Mouse (Mus musculus) telencephalon, adult 2 months (tissue): ENCODE measurements around the gene Arid5b.

Source experiments
- DNase-seq: peaks from one replicate; pipeline ENCODE4 v3.0.0-alpha.2; 2011; ENCODE audit warnings: low read depth, low spot score

Arid5b gene

DNA sequence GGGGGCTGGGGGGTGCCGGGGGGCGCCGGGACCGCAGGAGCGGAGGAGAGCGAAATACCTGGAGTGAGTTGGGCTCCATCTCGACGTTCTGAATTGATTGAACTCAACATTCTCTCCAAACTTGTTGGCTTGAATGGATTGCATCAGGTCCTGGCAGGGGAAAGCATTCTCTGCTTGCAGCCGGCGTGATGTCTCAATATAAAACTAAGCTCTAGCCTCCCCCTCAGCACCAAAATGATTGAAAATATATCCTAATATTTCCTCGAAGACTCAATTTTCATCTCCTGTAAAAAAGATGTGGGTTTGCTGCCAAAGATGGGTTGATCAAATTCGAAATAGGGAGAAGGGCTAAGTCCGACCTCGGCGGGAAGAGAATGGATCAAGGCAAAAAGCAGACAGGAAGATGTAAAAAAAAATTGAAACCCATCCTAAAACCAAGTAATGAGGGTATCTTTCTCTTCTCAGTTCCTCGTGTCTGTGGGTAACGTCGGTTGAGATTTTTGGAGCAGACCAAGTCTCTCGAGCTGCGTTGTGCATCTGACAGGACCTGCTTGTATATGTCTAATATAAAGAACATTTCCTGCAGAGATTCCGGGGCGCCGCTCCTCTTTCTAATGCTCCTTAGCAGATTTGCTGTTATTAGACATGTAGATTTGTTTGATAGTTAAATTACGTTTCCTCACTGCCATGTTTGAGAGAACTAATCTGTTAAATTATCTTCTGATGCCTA, at the start of gene Arid5b:
Gene Arid5b (minus strand): TSS at position 109 of the 730 bp plus-strand sequence.
- DNase-seq = peak; percentile 79

DNA sequence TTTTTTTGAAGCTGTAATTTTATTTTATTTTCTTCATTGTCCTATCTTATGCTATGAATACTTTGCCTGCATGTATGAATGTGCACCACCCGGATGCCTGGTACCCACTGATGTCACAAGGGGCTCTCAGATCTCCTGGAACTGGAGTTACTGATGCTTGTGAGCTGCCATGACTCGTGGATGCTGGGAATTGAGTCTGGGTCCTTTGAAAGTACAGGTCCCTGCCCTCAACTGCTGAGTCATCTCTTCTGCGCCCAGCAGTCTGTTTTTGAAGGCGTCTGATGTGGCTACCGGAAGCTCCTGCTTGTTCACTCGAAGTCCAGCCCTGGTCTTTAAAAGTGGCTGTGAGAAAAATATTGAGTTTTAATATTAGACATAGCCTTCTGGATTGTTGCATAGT, 46.8 kb upstream of the Arid5b start:
- no peak for DNase-seq

DNA sequence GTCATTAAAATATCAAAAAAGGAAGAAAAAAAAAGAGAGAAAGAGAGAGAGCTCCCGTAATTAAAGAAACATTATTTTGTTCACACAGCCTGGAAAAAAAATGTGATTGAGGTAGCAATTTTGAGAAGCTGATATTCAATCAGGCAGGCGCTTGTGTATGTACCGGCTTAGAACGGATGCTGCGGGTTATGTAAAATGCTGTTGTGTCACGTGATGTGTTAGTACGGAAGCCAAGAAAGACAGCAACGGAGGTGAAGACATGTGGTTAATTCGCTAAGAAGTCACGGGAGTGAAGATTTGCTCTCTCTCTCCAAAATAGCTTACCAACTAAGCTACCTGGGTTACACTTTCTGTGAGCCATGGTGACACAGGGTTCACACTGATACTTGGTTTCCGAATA, 45.5 kb upstream of the Arid5b start:
- peak; percentile 58 for DNase-seq

DNA sequence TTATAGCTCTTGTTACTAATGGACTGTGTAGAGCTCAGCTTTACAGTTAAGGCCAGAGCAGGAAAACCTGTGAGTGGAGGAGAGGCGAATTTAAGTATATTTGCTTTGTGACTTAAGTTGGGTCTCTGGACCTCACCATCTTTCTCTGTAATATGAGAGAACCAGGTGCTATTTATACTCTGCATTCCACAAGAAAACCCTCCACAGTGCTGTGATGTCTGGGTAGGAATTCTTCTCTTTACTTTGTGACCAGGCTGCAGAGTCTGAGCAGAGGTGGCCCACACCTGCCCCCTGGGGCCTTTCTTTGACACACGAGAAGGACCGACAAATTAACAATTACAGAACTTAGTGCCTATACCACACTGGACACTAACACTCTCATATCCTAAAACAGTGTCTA, 44.6 kb upstream of the Arid5b start:
- no peak for DNase-seq

DNA sequence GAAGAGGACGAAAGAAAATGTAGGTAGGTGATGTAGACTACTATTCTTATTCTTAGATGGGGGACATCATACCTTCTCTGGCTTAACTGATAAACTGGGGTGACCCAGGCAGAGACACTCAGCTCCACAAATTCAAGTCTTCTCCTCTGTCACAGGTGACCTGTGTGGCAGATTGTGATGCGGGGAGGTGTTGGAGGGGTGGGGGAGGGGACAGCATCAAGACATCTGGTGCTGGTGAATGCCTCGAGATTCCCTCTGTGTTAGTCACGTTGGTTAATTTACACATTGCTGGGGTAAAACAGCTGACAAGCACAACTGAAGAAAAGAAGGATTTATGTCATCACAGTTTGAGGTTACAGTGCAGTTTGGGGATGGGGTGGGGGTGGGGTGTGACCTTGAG, 42.4 kb upstream of the Arid5b start:
- no peak for DNase-seq

DNA sequence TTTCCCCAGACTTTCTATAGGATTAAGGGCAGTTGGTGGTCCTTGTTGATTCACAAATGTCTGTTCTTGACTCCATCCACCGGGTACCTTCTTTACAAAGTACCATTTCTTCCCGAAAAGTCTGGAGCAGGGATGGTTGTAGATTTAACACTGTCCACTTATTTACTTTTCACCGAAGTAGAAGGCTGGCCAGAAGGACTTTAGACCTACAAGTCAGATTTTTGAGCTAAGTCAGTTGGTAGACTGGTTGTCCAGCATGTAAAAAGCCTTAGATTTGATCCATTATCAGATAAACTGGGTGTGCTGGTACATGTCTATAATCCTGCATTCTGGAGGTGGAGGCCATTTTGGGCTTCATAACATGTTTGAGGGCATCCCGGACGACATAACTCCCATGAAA, 42.0 kb upstream of the Arid5b start:
- no peak for DNase-seq

DNA sequence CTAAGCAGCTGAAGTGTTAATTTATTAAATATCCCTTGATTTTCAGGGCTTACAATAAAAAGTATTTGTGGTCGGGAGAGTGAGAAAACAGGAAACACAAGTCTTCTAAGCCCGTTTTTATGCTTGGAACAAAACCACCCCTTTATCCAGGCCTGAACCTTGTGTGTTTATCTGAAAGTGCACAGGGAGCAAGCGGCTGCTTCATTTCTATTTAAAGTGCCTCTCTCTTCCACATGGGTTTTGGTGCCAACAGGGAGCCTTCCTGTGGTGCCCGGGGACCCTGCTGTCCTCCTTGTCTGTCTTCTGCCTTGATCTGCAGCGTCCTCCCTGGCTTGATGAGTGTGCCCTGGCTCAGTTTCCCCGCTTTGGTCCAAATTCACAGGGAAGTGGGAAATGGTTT, 40.9 kb upstream of the Arid5b start:
- DNase-seq = no peak

DNA sequence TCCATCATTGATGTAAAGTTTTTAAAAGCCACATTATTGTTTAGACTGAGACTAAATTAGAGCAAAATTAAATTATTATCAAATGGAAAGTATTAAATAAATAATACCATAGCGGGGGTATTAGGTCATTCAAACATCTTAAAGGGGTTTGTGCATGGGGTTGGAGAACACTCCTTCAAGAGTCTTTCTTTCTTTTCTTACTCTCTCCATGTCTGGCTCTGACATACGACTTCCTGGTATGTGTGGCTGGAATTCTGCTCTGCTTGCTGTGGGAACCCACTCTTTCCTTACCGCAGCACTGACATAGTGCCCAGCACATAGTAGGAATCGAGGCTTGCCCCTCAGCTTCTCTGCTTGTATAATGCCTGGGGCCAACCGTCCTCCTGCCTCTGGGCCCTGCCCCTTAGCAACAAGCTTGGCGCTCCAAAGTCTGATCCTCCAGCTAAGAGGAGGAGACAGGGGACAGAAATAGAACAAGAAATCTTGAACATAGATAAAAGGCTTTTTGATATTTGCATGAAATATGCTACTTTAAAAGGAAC, 40.0 kb upstream of the Arid5b start:
- DNase-seq = no peak

DNA sequence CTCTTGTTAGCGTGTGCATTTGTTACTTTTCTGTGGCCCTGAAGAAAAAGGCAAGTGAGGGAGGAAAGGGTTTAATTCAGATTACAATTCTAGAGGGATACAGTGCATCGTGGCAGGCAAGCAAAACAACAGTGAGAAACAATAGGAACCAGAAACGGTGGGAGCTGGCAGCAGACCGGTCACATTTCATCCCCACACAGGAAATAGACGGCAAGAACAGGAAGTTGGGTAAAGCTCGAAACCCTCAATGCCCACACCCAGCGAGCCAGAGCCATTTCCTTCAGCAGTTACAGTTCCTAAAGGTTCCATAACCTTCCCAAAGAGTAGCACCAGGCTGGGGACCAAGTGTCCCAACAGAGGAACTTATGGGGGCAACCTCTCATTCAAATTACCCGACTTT, 34.2 kb upstream of the Arid5b start:
- no peak for DNase-seq

DNA sequence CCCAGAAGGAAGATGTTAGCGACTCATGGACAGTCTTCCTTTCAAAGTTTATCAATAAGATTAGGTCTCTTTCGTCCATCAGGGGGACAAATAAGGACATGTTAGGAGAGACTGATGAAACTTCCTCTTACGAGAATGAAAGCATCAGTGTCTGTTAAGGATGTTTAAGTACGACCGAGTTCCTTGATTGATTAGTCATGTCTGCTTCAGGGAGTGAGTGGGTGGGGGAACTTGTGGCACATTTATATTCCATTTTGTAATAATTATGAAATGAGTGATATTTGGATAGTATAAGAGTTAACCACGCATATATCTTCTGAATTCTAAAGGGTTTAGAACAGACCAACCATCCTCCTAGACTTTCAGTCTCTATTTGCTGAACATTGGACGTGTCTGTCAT, 22.5 kb upstream of the Arid5b start:
- DNase-seq = no peak

DNA sequence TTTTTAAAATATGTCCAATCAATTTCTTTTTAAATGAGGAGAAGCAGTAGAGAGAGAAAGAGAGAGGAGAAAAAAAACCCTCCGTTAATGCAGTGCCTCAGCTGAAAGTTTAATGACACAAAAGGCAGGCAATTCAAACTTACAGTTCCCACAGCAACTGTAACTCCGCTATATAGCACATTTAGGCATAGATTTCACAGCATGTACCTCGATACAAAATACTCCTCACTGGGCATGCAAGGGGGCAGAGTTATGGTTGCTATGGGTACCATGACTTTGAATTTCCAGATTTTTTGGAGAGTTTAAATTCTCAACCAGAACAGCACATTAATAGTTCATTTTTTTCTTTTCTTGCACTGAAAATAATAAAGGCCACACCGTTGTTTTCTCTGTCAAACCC, 10.9 kb upstream of the Arid5b start:
- DNase-seq = no peak

DNA sequence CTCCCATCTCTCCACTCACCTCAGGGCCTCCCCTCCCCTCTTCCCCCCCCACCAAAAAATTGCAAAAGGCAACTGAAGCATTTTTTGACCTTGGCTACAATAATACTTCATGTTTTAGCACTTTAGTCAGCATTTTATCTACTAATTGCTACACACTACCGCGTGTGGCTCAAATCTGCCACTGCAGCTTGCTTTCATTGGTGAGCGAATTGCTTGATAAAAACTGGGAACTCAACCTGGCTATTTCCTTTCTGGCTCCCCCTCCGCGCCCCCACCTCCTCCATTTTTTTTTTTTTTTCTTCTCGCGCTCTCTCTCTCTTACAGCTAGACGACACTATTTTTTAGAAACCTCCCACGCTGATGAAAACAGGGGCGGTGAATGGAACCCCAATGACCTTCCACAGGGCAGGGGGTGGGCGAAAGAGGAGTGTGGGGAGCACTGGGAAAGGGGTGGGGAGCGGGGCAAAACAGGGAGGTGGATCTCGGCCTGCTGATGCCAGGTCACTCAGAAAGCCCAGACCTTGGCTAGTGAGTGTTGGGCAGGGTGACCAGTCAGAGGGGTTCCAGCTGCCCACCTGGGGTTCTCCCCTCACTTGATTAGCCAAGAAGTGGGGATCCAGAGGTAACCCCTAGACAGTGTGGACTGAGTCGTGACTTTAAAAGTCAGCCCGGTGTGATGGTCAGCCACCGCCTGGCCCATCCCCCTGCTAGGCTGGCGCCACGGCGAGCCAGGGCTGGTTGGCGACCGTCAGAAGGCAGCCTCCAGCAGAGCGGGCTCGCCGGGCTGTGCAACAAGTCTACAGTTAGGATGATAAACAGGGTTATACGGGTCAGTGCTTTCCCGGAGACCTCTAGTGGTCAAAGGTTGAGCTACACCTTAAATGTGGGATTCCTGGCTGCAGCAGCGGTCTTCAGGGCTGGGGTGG, 4.2 kb upstream of the Arid5b start:
- DNase-seq = no peak

DNA sequence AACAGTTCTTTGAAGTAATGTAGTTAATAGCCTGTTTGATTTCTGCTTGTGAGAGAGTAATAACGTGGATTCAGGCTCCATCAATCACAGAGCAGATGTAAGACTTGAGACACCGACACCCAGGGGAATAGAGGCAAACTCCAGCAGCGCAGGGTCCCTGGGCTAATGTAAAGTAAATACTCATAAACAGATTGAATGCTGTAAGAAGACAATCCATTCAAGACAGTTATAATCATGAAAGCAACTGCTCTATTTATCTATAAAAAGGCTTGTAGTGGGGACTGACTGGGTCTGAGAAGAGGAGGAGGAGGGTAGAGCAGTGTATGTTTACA, 3.2 kb upstream of the Arid5b start:
- DNase-seq = no peak

DNA sequence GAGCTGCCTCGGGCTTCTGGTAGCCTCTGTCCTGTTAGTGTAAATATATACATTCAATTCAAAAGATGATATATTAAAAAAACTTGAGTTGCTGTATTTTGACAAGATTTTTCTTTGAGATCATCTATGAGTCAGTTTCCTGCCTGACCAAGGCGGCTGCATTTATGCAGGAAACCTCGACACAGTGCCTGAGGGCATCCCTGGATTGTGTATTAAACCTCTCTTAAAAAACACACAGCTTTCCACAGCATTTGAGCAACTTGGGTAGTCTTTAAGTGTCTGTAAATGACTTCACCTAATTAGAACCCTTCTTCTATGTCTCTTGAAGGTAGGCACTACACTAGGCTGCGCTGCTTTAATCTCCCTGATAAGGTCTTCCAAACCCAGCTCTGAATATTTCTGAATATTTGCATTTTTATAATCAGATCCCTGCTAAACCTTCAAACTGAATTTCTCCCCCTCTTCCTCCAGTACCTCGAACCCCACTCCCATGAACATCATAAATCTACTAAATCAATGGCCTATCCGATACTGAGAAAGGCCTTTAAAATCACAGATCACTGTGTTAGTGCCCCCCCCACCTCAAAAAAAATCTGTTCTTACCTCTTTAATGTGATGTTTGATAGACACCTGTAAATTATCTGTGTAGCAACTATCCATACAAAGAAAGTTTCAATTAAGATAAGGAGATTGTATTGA, 2.7 kb upstream of the Arid5b start:
- no peak for DNase-seq

DNA sequence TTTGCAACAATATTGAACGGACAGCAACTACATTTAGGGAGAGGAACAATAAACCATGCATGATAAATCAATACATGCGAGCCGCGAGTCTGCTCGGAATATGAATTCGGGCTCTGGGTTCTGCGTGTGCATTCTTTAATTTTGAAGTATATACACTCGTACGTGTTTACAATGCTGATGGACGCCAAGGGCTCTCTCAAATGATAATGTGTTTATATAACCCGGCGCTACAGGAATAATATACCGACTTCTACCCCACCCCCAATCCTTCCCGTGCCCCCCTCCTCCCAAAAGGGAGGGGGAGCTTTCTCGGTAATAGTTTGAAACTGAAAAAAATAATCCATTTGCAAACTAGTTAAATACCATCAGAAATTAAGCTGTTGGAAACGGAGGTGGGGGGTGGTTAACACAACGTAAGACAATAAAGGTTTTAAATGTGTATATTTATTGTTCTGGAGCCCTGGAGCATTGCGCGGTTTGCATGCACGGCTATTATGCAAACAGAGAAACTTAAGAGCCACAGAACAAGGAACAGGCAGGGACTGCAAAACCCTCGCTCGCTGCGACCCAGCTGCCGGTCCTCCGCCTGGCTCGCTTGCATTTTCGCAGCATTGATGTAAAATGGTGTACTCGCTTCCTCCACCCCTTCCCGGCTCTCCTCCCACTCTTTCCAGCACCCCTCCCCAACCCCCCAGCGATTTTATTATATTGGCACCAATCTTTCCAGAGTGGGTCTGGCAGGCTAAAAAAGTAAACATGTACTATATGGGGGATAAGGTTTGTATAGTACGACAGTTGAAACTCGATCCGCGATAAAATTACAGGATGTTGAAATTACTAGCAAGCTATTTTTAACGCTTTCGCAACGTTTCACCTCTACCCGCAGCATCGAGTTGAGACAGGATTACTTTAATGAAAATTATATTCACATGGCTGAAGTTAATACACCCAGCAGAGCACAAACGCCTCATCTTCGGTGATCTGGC, 1.3 kb upstream of the Arid5b start:
- peak; percentile 71 for DNase-seq

DNA sequence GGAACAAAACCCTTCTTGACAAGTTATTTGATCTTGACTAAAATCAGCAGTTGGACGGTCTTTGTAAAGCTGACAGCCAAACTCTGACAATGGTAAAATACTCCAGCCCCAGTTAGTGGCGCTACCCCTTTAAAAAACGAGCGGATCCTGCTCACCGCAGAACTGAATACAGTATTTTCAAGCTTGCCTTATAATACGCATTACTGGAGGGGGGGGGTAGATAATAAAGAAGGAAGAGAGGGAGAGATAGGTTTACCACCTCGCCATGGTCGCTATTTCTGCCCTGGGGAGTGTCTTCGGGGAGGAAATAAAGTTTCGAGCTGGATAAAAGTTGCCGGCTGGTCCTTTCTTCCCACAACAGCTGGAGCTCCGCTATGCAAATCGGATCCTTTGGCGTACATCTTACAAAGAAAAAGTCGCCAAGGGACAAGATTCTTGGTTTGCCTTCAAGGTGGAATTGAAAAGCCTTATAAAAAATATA, 829 bp downstream of the Arid5b start:
- no peak for DNase-seq

DNA sequence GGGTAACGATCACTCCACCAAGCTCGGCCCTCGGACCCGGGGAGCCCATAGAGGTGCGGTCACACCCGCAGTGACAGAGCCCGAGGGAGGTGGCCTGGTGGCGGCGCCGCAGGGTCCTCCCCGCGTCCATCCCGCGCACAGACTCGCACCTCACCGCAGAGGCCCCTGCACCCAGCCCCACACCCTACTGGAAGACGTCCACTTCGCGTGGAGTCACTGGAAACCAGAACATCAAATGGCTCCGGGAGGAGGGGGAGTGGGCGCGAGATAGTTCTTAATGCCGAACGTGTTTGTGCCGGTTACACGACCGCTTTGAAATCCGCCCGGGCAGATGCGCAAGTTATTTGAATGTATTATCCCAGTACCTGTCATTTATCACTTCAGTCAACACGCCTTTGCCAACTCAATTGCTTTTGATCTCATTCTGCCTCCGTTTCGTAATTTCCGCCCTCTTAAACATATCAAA, 1.5 kb downstream of the Arid5b start:
- no peak for DNase-seq

DNA sequence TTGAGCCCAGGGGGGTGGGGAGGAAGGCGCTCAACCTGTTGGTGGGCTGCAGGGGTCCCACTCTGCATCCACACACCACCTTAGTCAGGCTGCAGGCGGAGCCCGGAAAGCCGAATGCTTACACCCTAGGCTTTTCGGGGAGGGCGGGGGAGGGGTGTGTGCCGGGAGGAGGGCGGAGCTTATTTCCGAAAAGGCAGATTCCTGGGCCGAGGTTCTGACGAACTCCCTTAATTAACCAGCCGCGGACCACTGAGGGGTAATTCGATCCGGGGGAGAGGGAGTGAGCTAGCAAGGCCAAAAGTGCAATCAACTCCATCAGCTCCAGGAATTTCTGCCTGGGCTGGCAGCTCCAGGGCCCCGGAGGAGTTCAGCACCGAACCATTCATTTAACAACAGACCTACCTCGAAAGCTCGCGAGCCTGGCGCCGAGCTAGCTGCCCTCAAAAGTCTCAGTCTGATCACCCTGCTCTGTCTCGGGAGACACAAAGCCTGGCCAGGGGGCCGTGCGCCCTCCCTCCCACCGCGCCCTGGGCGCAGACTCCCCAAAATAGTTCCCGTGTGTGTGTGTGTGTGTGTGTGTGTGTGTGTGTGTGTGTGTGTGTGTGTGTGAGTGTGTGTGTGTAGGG, 2.1 kb downstream of the Arid5b start:
- DNase-seq = peak; percentile 74

DNA sequence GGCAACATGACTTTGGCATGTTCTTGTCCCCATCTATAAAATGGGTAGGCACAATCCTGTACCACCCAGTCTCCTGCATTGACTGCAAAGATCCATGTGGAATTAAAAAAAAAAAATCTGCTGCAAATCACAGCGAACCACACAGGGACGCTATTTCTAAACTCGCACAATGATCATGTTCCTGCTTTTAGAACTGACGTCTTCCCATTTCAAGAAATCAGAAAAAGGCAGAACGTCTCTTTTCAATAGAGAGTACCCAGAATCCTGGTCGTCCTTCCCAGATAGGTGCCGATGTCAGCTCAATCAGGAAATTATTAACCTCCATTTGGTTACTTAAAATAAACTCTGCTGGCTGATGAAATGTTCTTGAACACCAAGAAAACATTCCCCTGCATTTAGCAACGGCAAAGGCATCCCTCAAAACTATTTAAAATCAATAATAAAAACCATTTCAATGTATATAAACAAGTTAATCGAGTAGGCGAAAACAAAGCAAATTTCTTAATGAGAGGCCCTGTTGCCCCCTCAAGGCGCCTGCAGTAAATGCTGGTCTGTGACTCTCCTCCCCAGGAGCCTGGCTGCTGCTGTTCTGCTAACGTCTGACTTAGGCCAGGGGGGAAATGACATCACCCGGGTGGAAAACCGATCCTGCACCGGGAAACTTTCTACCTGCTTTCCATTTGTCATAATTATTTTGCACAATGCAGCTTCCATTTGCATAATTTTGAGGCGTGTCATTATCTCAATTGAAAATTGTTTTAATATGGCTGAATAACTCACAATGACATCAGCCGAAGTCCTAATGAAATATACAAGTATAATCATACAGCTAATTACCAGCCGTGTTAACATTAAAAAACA, 3.4 kb downstream of the Arid5b start:
- peak; percentile 82 for DNase-seq
